Mouse (Mus musculus): Measurements from ENCODE around the gene Il1b. TPM values are rescaled to one million over a fixed set of nuclear protein-coding genes. Genes with fewer than 3 reads are reported as not detected.

Gene Il1b
- polyA plus RNA-seq, 1 experiment from 2014 or later, result not detected

GRCm38 (mm10) chr2:129403786-129404185 is 32.8 kb upstream of the Il1b start:
- no peak overlapping the region for H3K4me3 ChIP-seq (replicated peaks; ENCODE audit: low read depth, low read length)
- ATAC-seq (ENCODE audit: low FRiP score, low TSS enrichment) (no peak), DNase-seq (no peak)
- no peaks in the 10 kb centered on the region for H3K4me1 ChIP-seq (ENCODE audit: control insufficient read depth, insufficient read depth, low read length)
- H3K4me2 ChIP-seq (ENCODE audit: low read length), result no peak overlapping the region
- no peaks in the 10 kb centered on the region for H3K36me3 ChIP-seq (ENCODE audit: control insufficient read depth, insufficient read depth, low read length)
- no peak overlapping the region for H3K27ac ChIP-seq (replicated peaks; ENCODE audit: low read depth, low read length)
- H3K27me3 ChIP-seq (ENCODE audit: control insufficient read depth, insufficient read depth, low read length), result no peaks in the 10 kb centered on the region
- no peak overlapping the region for H3K9ac ChIP-seq (replicated peaks; ENCODE audit: low read length)
- 94% methylated on average over 2 of the region's 2 CpGs for WGBS
- H3K9me3 ChIP-seq (ENCODE audit: control insufficient read depth, low read length), result no peaks in the 10 kb centered on the region

- no peaks in the 10 kb centered on the region for H3K36me3 ChIP-seq (ENCODE audit: control insufficient read depth, insufficient read depth, low read length)
- no peaks in the 10 kb centered on the region for H3K27me3 ChIP-seq (ENCODE audit: control insufficient read depth, insufficient read depth, low read length)
- H3K9me3 ChIP-seq (ENCODE audit: control insufficient read depth, low read length), result no peaks in the 10 kb centered on the region
- no peak overlapping the region for H3K27ac ChIP-seq (replicated peaks; ENCODE audit: low read depth, low read length)
- 84% methylated on average over 3 of the region's 3 CpGs for WGBS
- H3K4me3 ChIP-seq (replicated peaks; ENCODE audit: low read depth, low read length), result no peak overlapping the region
- no peak overlapping the region for H3K4me2 ChIP-seq (ENCODE audit: low read length)
- DNase-seq (no peak), ATAC-seq (ENCODE audit: low FRiP score, low TSS enrichment) (no peak)
- H3K9ac ChIP-seq (replicated peaks; ENCODE audit: low read length), result no peak overlapping the region
- H3K4me1 ChIP-seq (ENCODE audit: control insufficient read depth, insufficient read depth, low read length), result no peaks in the 10 kb centered on the region
These were observed 31.4 kb upstream of the Il1b start for GRCm38 (mm10) chr2:129402330-129402729.

- no peak for DNase-seq
- Histone ChIP-seq H3K36me3 (ENCODE audit: control insufficient read depth, insufficient read depth, low read length) (no peaks in the 10 kb centered on the region), H3K4me2 (ENCODE audit: low read length) (no peak overlapping the region), H3K4me1 (ENCODE audit: control insufficient read depth, insufficient read depth, low read length) (no peaks in the 10 kb centered on the region), H3K9ac (replicated peaks; ENCODE audit: low read length) (no peak overlapping the region), H3K27ac (replicated peaks; ENCODE audit: low read depth, low read length) (no peak overlapping the region), H3K4me3 (replicated peaks; ENCODE audit: low read depth, low read length) (no peak overlapping the region), H3K9me3 (ENCODE audit: control insufficient read depth, low read length) (no peaks in the 10 kb centered on the region), H3K27me3 (ENCODE audit: control insufficient read depth, insufficient read depth, low read length) (no peaks in the 10 kb centered on the region)
- 92% methylated on average over 5 of the region's 5 CpGs for WGBS
- ATAC-seq (ENCODE audit: low FRiP score, low TSS enrichment), result no peak
These were observed 30.9 kb upstream of the Il1b start for GRCm38 (mm10) chr2:129401803-129402202.

- ATAC-seq (ENCODE audit: low FRiP score, low TSS enrichment) (no peak), DNase-seq (no peak)
- 70% methylated on average over 3 of the region's 3 CpGs for WGBS
- H3K4me2 ChIP-seq (ENCODE audit: low read length), result no peak overlapping the region
- H3K9me3 ChIP-seq (ENCODE audit: control insufficient read depth, low read length), result no peaks in the 10 kb centered on the region
- H3K9ac ChIP-seq (replicated peaks; ENCODE audit: low read length), result no peak overlapping the region
- no peak overlapping the region for H3K4me3 ChIP-seq (replicated peaks; ENCODE audit: low read depth, low read length)
- no peaks in the 10 kb centered on the region for H3K27me3 ChIP-seq (ENCODE audit: control insufficient read depth, insufficient read depth, low read length)
- H3K4me1 ChIP-seq (ENCODE audit: control insufficient read depth, insufficient read depth, low read length), result no peaks in the 10 kb centered on the region
- H3K36me3 ChIP-seq (ENCODE audit: control insufficient read depth, insufficient read depth, low read length), result no peaks in the 10 kb centered on the region
- H3K27ac ChIP-seq (replicated peaks; ENCODE audit: low read depth, low read length), result no peak overlapping the region
These were observed 27.2 kb upstream of the Il1b start for GRCm38 (mm10) chr2:129398176-129398575.

GRCm38 (mm10) chr2:129393524-129393923 is 22.6 kb upstream of the Il1b start:
- Histone ChIP-seq H3K9ac (replicated peaks; ENCODE audit: low read length) (no peak overlapping the region), H3K27me3 (ENCODE audit: control insufficient read depth, insufficient read depth, low read length) (no peaks in the 10 kb centered on the region), H3K9me3 (ENCODE audit: control insufficient read depth, low read length) (no peaks in the 10 kb centered on the region), H3K36me3 (ENCODE audit: control insufficient read depth, insufficient read depth, low read length) (no peaks in the 10 kb centered on the region), H3K4me2 (ENCODE audit: low read length) (no peak overlapping the region), H3K27ac (replicated peaks; ENCODE audit: low read depth, low read length) (no peak overlapping the region), H3K4me1 (ENCODE audit: control insufficient read depth, insufficient read depth, low read length) (no peaks in the 10 kb centered on the region), H3K4me3 (replicated peaks; ENCODE audit: low read depth, low read length) (no peak overlapping the region)
- ATAC-seq (ENCODE audit: low FRiP score, low TSS enrichment), result no peak
- DNase-seq, result peak; percentile 23
- 35% methylated on average over 6 of the region's 6 CpGs for WGBS

- H3K9ac ChIP-seq (replicated peaks; ENCODE audit: low read length), result no peak overlapping the region
- DNase-seq (no peak), ATAC-seq (ENCODE audit: low FRiP score, low TSS enrichment) (no peak)
- H3K4me1 ChIP-seq (ENCODE audit: control insufficient read depth, insufficient read depth, low read length), result no peaks in the 10 kb centered on the region
- H3K36me3 ChIP-seq (ENCODE audit: control insufficient read depth, insufficient read depth, low read length), result no peaks in the 10 kb centered on the region
- no peak overlapping the region for H3K4me3 ChIP-seq (replicated peaks; ENCODE audit: low read depth, low read length)
- no peak overlapping the region for H3K4me2 ChIP-seq (ENCODE audit: low read length)
- H3K27me3 ChIP-seq (ENCODE audit: control insufficient read depth, insufficient read depth, low read length), result no peaks in the 10 kb centered on the region
- WGBS, result 85% methylated on average over 5 of the region's 5 CpGs
- H3K9me3 ChIP-seq (ENCODE audit: control insufficient read depth, low read length), result no peaks in the 10 kb centered on the region
- H3K27ac ChIP-seq (replicated peaks; ENCODE audit: low read depth, low read length), result no peak overlapping the region
These were observed 19.2 kb upstream of the Il1b start for GRCm38 (mm10) chr2:129390161-129390560.

GRCm38 (mm10) chr2:129389323-129389722 is 18.4 kb upstream of the Il1b start:
- H3K27me3 ChIP-seq (ENCODE audit: control insufficient read depth, insufficient read depth, low read length), result no peaks in the 10 kb centered on the region
- H3K9ac ChIP-seq (replicated peaks; ENCODE audit: low read length), result no peak overlapping the region
- H3K4me3 ChIP-seq (replicated peaks; ENCODE audit: low read depth, low read length), result no peak overlapping the region
- H3K4me1 ChIP-seq (ENCODE audit: control insufficient read depth, insufficient read depth, low read length), result no peaks in the 10 kb centered on the region
- H3K9me3 ChIP-seq (ENCODE audit: control insufficient read depth, low read length), result no peaks in the 10 kb centered on the region
- H3K4me2 ChIP-seq (ENCODE audit: low read length), result no peak overlapping the region
- DNase-seq (no peak), ATAC-seq (ENCODE audit: low FRiP score, low TSS enrichment) (no peak)
- H3K27ac ChIP-seq (replicated peaks; ENCODE audit: low read depth, low read length), result no peak overlapping the region
- 74% methylated on average over 2 of the region's 2 CpGs for WGBS
- H3K36me3 ChIP-seq (ENCODE audit: control insufficient read depth, insufficient read depth, low read length), result no peaks in the 10 kb centered on the region

- H3K27me3 ChIP-seq (ENCODE audit: control insufficient read depth, insufficient read depth, low read length), result no peaks in the 10 kb centered on the region
- H3K36me3 ChIP-seq (ENCODE audit: control insufficient read depth, insufficient read depth, low read length), result no peaks in the 10 kb centered on the region
- no peak for DNase-seq
- ATAC-seq (ENCODE audit: low FRiP score, low TSS enrichment), result no peak
- H3K9ac ChIP-seq (replicated peaks; ENCODE audit: low read length), result no peak overlapping the region
- H3K4me1 ChIP-seq (ENCODE audit: control insufficient read depth, insufficient read depth, low read length), result no peaks in the 10 kb centered on the region
- H3K27ac ChIP-seq (replicated peaks; ENCODE audit: low read depth, low read length), result no peak overlapping the region
- H3K4me3 ChIP-seq (replicated peaks; ENCODE audit: low read depth, low read length), result no peak overlapping the region
- no peaks in the 10 kb centered on the region for H3K9me3 ChIP-seq (ENCODE audit: control insufficient read depth, low read length)
- no peak overlapping the region for H3K4me2 ChIP-seq (ENCODE audit: low read length)
- WGBS, result 94% methylated on average over 3 of the region's 3 CpGs
These were observed 14.4 kb upstream of the Il1b start for GRCm38 (mm10) chr2:129385331-129385730.

- H3K27me3 ChIP-seq (ENCODE audit: control insufficient read depth, insufficient read depth, low read length), result no peaks in the 10 kb centered on the region
- H3K4me2 ChIP-seq (ENCODE audit: low read length), result no peak overlapping the region
- no peaks in the 10 kb centered on the region for H3K4me1 ChIP-seq (ENCODE audit: control insufficient read depth, insufficient read depth, low read length)
- no peaks in the 10 kb centered on the region for H3K36me3 ChIP-seq (ENCODE audit: control insufficient read depth, insufficient read depth, low read length)
- no peak overlapping the region for H3K4me3 ChIP-seq (replicated peaks; ENCODE audit: low read depth, low read length)
- no peaks in the 10 kb centered on the region for H3K9me3 ChIP-seq (ENCODE audit: control insufficient read depth, low read length)
- ATAC-seq (ENCODE audit: low FRiP score, low TSS enrichment), result no peak
- H3K27ac ChIP-seq (replicated peaks; ENCODE audit: low read depth, low read length), result no peak overlapping the region
- no peak overlapping the region for H3K9ac ChIP-seq (replicated peaks; ENCODE audit: low read length)
- no peak for DNase-seq
- 87% methylated on average over 8 of the region's 8 CpGs for WGBS
These were observed 13.3 kb upstream of the Il1b start for GRCm38 (mm10) chr2:129384272-129384660.

Measured in midbrain, embryonic 14.5 days (tissue).